Mouse (Mus musculus) liver, embryonic 12.5 days (tissue): ENCODE results near the gene Styk1. TPM values are rescaled to one million over a fixed set of nuclear protein-coding genes. Genes with fewer than 3 reads are reported as not detected.

Experiments used
- ATAC-seq: fragments of 200-750 bp; cut with Nextera tagmentation; 2 replicates; pipeline ENCODE4 v1.8.0; 2017; ENCODE audit warnings: moderate number of reproducible peaks, mild to moderate bottlenecking, moderate library complexity
- H3K27ac ChIP-seq: fragments of 300-500 bp; sonication (generic); 2 replicates; pipeline ENCODE4 v1.5.1; 2016; ENCODE audit warnings: mild to moderate bottlenecking
- H3K27me3 ChIP-seq: fragments of 300-500 bp; sonication (generic); replicated peaks from 2 replicates; pipeline ENCODE4 v1.6.1; 2016; ENCODE audit warnings: mild to moderate bottlenecking, moderate library complexity
- H3K36me3 ChIP-seq: fragments of 300-500 bp; sonication (generic); 2 replicates; pipeline ENCODE4 v1.6.1; 2016; ENCODE audit warnings: mild to moderate bottlenecking, moderate library complexity
- H3K4me1 ChIP-seq: fragments of 300-500 bp; sonication (generic); 2 replicates; pipeline ENCODE4 v1.6.1; 2016
- H3K4me2 ChIP-seq: fragments of 300-500 bp; sonication (generic); 2 replicates; pipeline ENCODE4 v1.6.1; 2016; ENCODE audit warnings: mild to moderate bottlenecking, moderate library complexity
- H3K4me3 ChIP-seq: fragments of 300-500 bp; sonication (generic); 2 replicates; pipeline ENCODE4 v1.5.1; 2016; ENCODE audit warnings: mild to moderate bottlenecking, moderate library complexity
- H3K9ac ChIP-seq: fragments of 300-500 bp; sonication (generic); 2 replicates; pipeline ENCODE4 v1.6.1; 2016; ENCODE audit warnings: mild to moderate bottlenecking, moderate library complexity
- H3K9me3 ChIP-seq: fragments of 300-500 bp; sonication (generic); replicated peaks from 2 replicates; pipeline ENCODE4 v1.6.1; 2016; ENCODE audit warnings: mild to moderate bottlenecking, moderate library complexity
- WGBS: fragments of 180-500 bp; shearing (Covaris S2); methylation state at CpG from one replicate; pipeline ENCODE4 v1.1.7; 2016; ENCODE audit not compliant: insufficient replicate concordance; 5-methylcytosine and 5-hydroxymethylcytosine counted together
- polyA plus RNA-seq: library from polyadenylated mRNA; unstranded; fragments of >200 nt; fragmentation: Nextera tagmentation; extraction: Ambion mirVana; gene quantifications from 2 replicates; pipeline ENCODE4 v1.2.1, GENCODE M21; 2016

The Styk1 gene
- polyA plus RNA-seq, 1 experiment from 2014 or later = 1.1 TPM

- Histone ChIP-seq H3K27ac (peak overlapping the region; percentile 87), H3K9me3 (no peaks in the 10 kb centered on the region), H3K9ac (no peak overlapping the region), H3K4me1 (peaks cover 57% of the 10 kb centered on the region), H3K36me3 (peaks cover 48% of the 10 kb centered on the region), H3K27me3 (no peaks in the 10 kb centered on the region), H3K4me3 (no peak overlapping the region), H3K4me2 (peak overlapping the region; percentile 15; the same call in 1 of the 2 replicates)
- WGBS = 67% methylated on average over 7 of the region's 7 CpGs
- ATAC-seq = peak; percentile 65
Measured at GRCm38 (mm10) chr6:131362987-131363765, 9.8 kb upstream of the Styk1 start.

GRCm38 (mm10) chr6:131360693-131361092 lies 7.3 kb upstream of the Styk1 start:
- Histone ChIP-seq H3K4me2 (no peak overlapping the region), H3K27me3 (peaks cover 11% of the 10 kb centered on the region; the same call in 1 of the 2 replicates), H3K9ac (no peak overlapping the region), H3K4me1 (peaks cover 46% of the 10 kb centered on the region), H3K36me3 (peaks cover 23% of the 10 kb centered on the region), H3K27ac (no peak overlapping the region), H3K9me3 (no peaks in the 10 kb centered on the region), H3K4me3 (no peak overlapping the region)
- peak; percentile 77 for ATAC-seq
- WGBS = 57% methylated on average over 5 of the region's 5 CpGs

GRCm38 (mm10) chr6:131359543-131359942 lies 6.1 kb upstream of the Styk1 start:
- Histone ChIP-seq H3K27me3 (peaks cover 23% of the 10 kb centered on the region), H3K9me3 (no peaks in the 10 kb centered on the region), H3K4me2 (no peak overlapping the region), H3K36me3 (peaks cover 13% of the 10 kb centered on the region), H3K4me1 (peaks cover 37% of the 10 kb centered on the region), H3K27ac (0 out of 2 replicates have a peak overlapping the region, but pooled peaks have one; percentile 27), H3K9ac (no peak overlapping the region), H3K4me3 (no peak overlapping the region)
- no peak; the same call in 1 of the 2 replicates for ATAC-seq
- 47% methylated on average over 2 of the region's 2 CpGs for WGBS

GRCm38 (mm10) chr6:131354913-131355312 lies 1.5 kb upstream of the Styk1 start:
- H3K27ac ChIP-seq = no peak overlapping the region
- H3K4me3 ChIP-seq = no peak overlapping the region
- no peak overlapping the region for H3K9ac ChIP-seq
- 41% methylated on average over 4 of the region's 4 CpGs for WGBS
- peaks cover 57% of the 10 kb centered on the region for H3K27me3 ChIP-seq
- H3K4me2 ChIP-seq = no peak overlapping the region
- ATAC-seq = no peak
- H3K4me1 ChIP-seq = peaks cover 14% of the 10 kb centered on the region
- H3K9me3 ChIP-seq = no peaks in the 10 kb centered on the region
- H3K36me3 ChIP-seq = no peaks in the 10 kb centered on the region

GRCm38 (mm10) chr6:131347026-131347425 lies 6.4 kb downstream of the Styk1 start:
- no peak overlapping the region for H3K9ac ChIP-seq
- WGBS = 53% methylated on average over 2 of the region's 2 CpGs
- no peaks in the 10 kb centered on the region for H3K36me3 ChIP-seq
- ATAC-seq = no peak
- no peak overlapping the region for H3K4me3 ChIP-seq
- H3K4me1 ChIP-seq = no peaks in the 10 kb centered on the region
- peaks cover 20% of the 10 kb centered on the region for H3K27me3 ChIP-seq
- H3K4me2 ChIP-seq = no peak overlapping the region
- H3K9me3 ChIP-seq = no peaks in the 10 kb centered on the region
- H3K27ac ChIP-seq = no peak overlapping the region

- 0 out of 2 replicates have a peak, but pooled peaks cover 7% of the 10 kb centered on the region for H3K27me3 ChIP-seq
- H3K9ac ChIP-seq = no peak overlapping the region
- no peaks in the 10 kb centered on the region for H3K9me3 ChIP-seq
- H3K27ac ChIP-seq = no peak overlapping the region
- no peaks in the 10 kb centered on the region for H3K4me1 ChIP-seq
- 62% methylated on average over 7 of the region's 7 CpGs for WGBS
- no peaks in the 10 kb centered on the region for H3K36me3 ChIP-seq
- no peak overlapping the region for H3K4me3 ChIP-seq
- no peak overlapping the region for H3K4me2 ChIP-seq
- ATAC-seq = no peak
Measured at GRCm38 (mm10) chr6:131344346-131344745, 9.1 kb downstream of the Styk1 start.

- WGBS = 59% methylated on average over 3 of the region's 3 CpGs
Measured at GRCm38 (mm10) chr6:131340082-131340481, 13.3 kb downstream of the Styk1 start.

GRCm38 (mm10) chr6:131339309-131339708 lies 14.1 kb downstream of the Styk1 start:
- no peaks in the 10 kb centered on the region for H3K9me3 ChIP-seq
- no peaks in the 10 kb centered on the region for H3K4me1 ChIP-seq
- H3K9ac ChIP-seq = no peak overlapping the region
- no peak overlapping the region for H3K4me3 ChIP-seq
- H3K27me3 ChIP-seq = no peaks in the 10 kb centered on the region
- 56% methylated on average over 3 of the region's 3 CpGs for WGBS
- no peak overlapping the region for H3K4me2 ChIP-seq
- no peak overlapping the region for H3K27ac ChIP-seq
- no peaks in the 10 kb centered on the region for H3K36me3 ChIP-seq
- ATAC-seq = no peak

More at GRCm38 (mm10) chr6:131340082-131340481, 13.3 kb downstream of the Styk1 start:
- no peak overlapping the region for H3K4me2 ChIP-seq
- no peak for ATAC-seq
- no peak overlapping the region for H3K4me3 ChIP-seq
- H3K9ac ChIP-seq = no peak overlapping the region
- H3K4me1 ChIP-seq = no peaks in the 10 kb centered on the region
- no peaks in the 10 kb centered on the region for H3K27me3 ChIP-seq
- no peaks in the 10 kb centered on the region for H3K36me3 ChIP-seq
- no peak overlapping the region for H3K27ac ChIP-seq
- no peaks in the 10 kb centered on the region for H3K9me3 ChIP-seq

GRCm38 (mm10) chr6:131338787-131339186 lies 14.6 kb downstream of the Styk1 start:
- no peaks in the 10 kb centered on the region for H3K36me3 ChIP-seq
- no peak for ATAC-seq

GRCm38 (mm10) chr6:131327076-131327475 lies 26.3 kb downstream of the Styk1 start:
- no peak overlapping the region for H3K27ac ChIP-seq
- no peaks in the 10 kb centered on the region for H3K27me3 ChIP-seq
- no peak overlapping the region for H3K9ac ChIP-seq
- WGBS = 71% methylated on average over 2 of the region's 2 CpGs
- no peaks in the 10 kb centered on the region for H3K9me3 ChIP-seq
- no peak overlapping the region for H3K4me3 ChIP-seq
- ATAC-seq = no peak
- no peaks in the 10 kb centered on the region for H3K4me1 ChIP-seq
- H3K36me3 ChIP-seq = no peaks in the 10 kb centered on the region
- H3K4me2 ChIP-seq = no peak overlapping the region

More at GRCm38 (mm10) chr6:131338787-131339186, 14.6 kb downstream of the Styk1 start:
- H3K27ac ChIP-seq = no peak overlapping the region
- H3K4me3 ChIP-seq = no peak overlapping the region
- 37% methylated on average over 1 of the region's 1 CpGs for WGBS
- no peaks in the 10 kb centered on the region for H3K4me1 ChIP-seq
- no peaks in the 10 kb centered on the region for H3K9me3 ChIP-seq
- no peaks in the 10 kb centered on the region for H3K27me3 ChIP-seq
- no peak overlapping the region for H3K4me2 ChIP-seq
- H3K9ac ChIP-seq = no peak overlapping the region

GRCm38 (mm10) chr6:131321854-131322639 lies 31.4 kb downstream of the Styk1 start:
- Histone ChIP-seq H3K9ac (no peak overlapping the region), H3K4me3 (no peak overlapping the region), H3K27ac (no peak overlapping the region), H3K4me2 (no peak overlapping the region), H3K27me3 (no peaks in the 10 kb centered on the region), H3K4me1 (no peaks in the 10 kb centered on the region), H3K9me3 (no peaks in the 10 kb centered on the region), H3K36me3 (no peaks in the 10 kb centered on the region)
- no peak for ATAC-seq
- 39% methylated on average over 3 of the region's 3 CpGs for WGBS
